12 mouse cellular contexts compared by ENCODE assay signal in the genomic region with DNA sequence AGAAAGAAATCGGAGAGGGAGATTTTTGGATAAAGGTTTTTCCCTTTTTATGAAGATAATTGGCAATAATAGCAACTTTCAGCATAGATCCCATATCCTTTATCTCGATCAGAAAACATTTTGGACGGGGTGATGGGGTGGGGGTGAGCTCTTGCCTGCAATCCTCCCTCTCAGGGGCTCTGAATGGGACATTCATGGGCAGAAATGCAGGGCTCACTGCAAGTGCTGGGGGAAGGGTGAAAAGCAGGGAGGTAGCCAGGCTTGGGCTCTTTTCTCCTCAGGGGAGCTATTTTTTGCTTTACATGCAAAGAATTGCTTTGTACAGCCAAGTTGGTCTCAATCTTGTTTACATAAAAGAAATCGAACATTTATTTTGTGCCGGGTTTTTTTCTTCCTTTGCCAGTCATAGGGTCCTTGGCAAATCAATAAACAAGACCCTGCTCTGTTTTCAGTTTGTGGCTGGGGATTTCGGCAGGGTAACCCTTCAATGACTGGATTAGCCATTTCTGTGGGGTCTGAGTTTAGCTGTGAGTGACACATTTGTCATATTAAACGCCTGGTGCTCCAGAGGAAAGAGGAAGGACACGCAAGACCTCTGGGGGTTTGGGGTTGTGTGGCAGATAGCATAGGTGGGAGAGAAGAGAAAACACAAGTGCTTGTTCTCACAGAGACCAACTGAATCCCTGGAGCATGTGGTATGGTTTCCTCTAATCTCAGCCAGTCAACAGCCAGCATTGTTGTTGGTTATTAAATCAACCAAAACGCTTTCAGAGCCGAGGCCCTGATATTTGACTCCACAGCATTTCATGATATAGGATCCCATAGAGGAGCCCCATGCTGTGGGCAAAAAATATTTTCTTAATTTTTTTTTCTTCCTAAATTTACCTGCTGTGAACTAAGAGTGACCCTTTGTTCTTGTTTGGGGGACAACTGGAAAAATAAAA.
A peak's percentile ranks its signal among the peaks of the same experiment; 100 is the strongest.
DNase-seq lines count a peak whose midpoint lies in the region; ATAC-seq lines count a peak whose summit lies in the region.
"Had no signal": no experiment of that assay in that cellular context is flagged by ENCODE, and none has a peak within 500 bp of the region (broad histone marks: within the 10 kb centered on the region; RNA-seq: fewer than 3 reads in every experiment).

No protein-coding gene starts in this region.

- DNase-seq in right cerebral cortex, postnatal 10 days (ENCODE audit: low spot score in 2 of 2) = peak; percentile 36 to 54
- DNase-seq in right cerebral cortex, postnatal 36 days (ENCODE audit: low spot score in 2 of 2) = no peak
- peak; percentile 41 for DNase-seq in forebrain, embryonic 14.5 days (ENCODE audit: low spot score)
- no peak for DNase-seq in frontal cortex, postnatal 36 days (ENCODE audit: low spot score in 2 of 2)
- no peak for DNase-seq in cerebellum, postnatal 10 days
- DNase-seq: cerebellum, postnatal 25 days; kidney, adult 2 months; lung, postnatal 14 days; thymus, postnatal 4 days had no signal

- H3K4me2 ChIP-seq in forebrain, embryonic 14.5 days (ENCODE audit: low read length) = no peak overlapping the region
- H3K4me2 ChIP-seq in limb, embryonic 13.5 days (replicated peaks) = no peak overlapping the region; the same call in 1 of the 2 replicates
- H3K4me2 ChIP-seq: heart, embryonic 13.5 days had no signal

- no peak overlapping the region for H3K9ac ChIP-seq in forebrain, embryonic 14.5 days (ENCODE audit: low read length)
- H3K9ac ChIP-seq in limb, embryonic 13.5 days = no peak overlapping the region
- H3K9ac ChIP-seq: heart, embryonic 13.5 days had no signal

- 29% methylated on average over 10 of the region's 10 CpGs for WGBS in forebrain, embryonic 14.5 days
- WGBS in limb, embryonic 13.5 days = 31% methylated on average over 10 of the region's 10 CpGs

- H3K27me3 ChIP-seq in forebrain, embryonic 14.5 days (replicated peaks; ENCODE audit: control insufficient read depth, insufficient read depth, low read length) = no peaks in the 10 kb centered on the region
- no peaks in the 10 kb centered on the region for H3K27me3 ChIP-seq in limb, embryonic 13.5 days
- H3K27me3 ChIP-seq: heart, embryonic 13.5 days had no signal

- 0 out of 2 replicates have a peak, but pooled peaks have one; percentile 51 for ATAC-seq in forebrain, embryonic 14.5 days
- ATAC-seq in limb, embryonic 13.5 days (ENCODE audit: low FRiP score, low read depth) = no peak
- ATAC-seq in megakaryocyte-erythroid progenitor cell, adult 5-6 weeks (replicated peaks; ENCODE audit: low FRiP score, low TSS enrichment, poor library complexity, severe bottlenecking) = no peak

- no peaks in the 10 kb centered on the region for H3K36me3 ChIP-seq in forebrain, embryonic 14.5 days (ENCODE audit: control insufficient read depth, insufficient read depth, low read length)
- H3K36me3 ChIP-seq in limb, embryonic 13.5 days = no peaks in the 10 kb centered on the region
- H3K36me3 ChIP-seq: heart, embryonic 13.5 days had no signal

- no peak overlapping the region; the same call in 1 of the 2 replicates for H3K27ac ChIP-seq in forebrain, embryonic 14.5 days (ENCODE audit: low read depth, low read length)
- H3K27ac ChIP-seq in limb, embryonic 13.5 days = peak overlapping the region; percentile 52
- H3K27ac ChIP-seq: heart, embryonic 13.5 days had no signal

- H3K4me1 ChIP-seq in forebrain, embryonic 14.5 days (ENCODE audit: control insufficient read depth, insufficient read depth, low read length) = peaks cover 14% of the 10 kb centered on the region; the same call in 1 of the 2 replicates
- peaks cover 34% of the 10 kb centered on the region for H3K4me1 ChIP-seq in limb, embryonic 13.5 days

- H3K4me3 ChIP-seq in forebrain, embryonic 14.5 days (ENCODE audit: low read depth, low read length) = no peak overlapping the region
- H3K4me3 ChIP-seq in limb, embryonic 13.5 days = no peak overlapping the region
- H3K4me3 ChIP-seq: heart, embryonic 13.5 days had no signal

- H3K9me3 ChIP-seq in forebrain, embryonic 14.5 days (replicated peaks; ENCODE audit: control insufficient read depth, low read length) = no peaks in the 10 kb centered on the region
- H3K9me3 ChIP-seq in limb, embryonic 13.5 days = no peaks in the 10 kb centered on the region
- H3K9me3 ChIP-seq: heart, embryonic 13.5 days had no signal

Comparison
In these comparisons a context has a peak if more than half of its experiments do, and no peak if none do; other contexts are left out.
1. DNase-seq: peak in right cerebral cortex, postnatal 10 days (2 of 2) and forebrain, embryonic 14.5 days (single experiment); none in right cerebral cortex, postnatal 36 days (0 of 2), frontal cortex, postnatal 36 days (0 of 2) and cerebellum, postnatal 10 days (0 of 2).